Mouse (Mus musculus): ENCODE measurements around the gene Megf11.

- no peak for TF ChIP-seq USF1 (IDR thresholded peaks at IDR 0.05; ENCODE audit: low read depth)
- TF ChIP-seq REST (IDR thresholded peaks at IDR 0.05; ENCODE audit: insufficient read depth, insufficient read length) = no peak
- no peak for TF ChIP-seq POLR2A (IDR thresholded peaks at IDR 0.05; ENCODE audit: insufficient read length, low read depth)
Measured at GRCm38 (mm10) chr9:64383021-64383788, 2.2 kb upstream of the Megf11 start.

Measured in myocyte (in vitro differentiated cells).